Mouse (Mus musculus) stomach, embryonic 15.5 days (tissue): ENCODE results near the gene Olfr652. TPM values are rescaled to one million over a fixed set of nuclear protein-coding genes. Genes with fewer than 3 reads are reported as not detected.

Experiments
- polyA plus RNA-seq: library from polyadenylated mRNA; unstranded; fragments of >200 nt; fragmentation: Nextera tagmentation; extraction: Ambion mirVana; gene quantifications from 2 replicates; pipeline ENCODE4 v1.2.1, GENCODE M21; 2015

The Olfr652 gene
- polyA plus RNA-seq, 1 experiment from 2014 or later: not detected

Other genes starting within 250 kb of the Olfr652 start
- 6.2 TPM in 2 replicates for gene Trim12a, start 245.4 kb upstream of the Olfr652 start, polyA plus RNA-seq
- 0.06 TPM in 1 of 2 replicates, not detected in the other for gene Trim34b, start 231.4 kb upstream of the Olfr652 start, polyA plus RNA-seq
- 2.4 and 2.5 TPM in 2 replicates for gene Trim12c, start 207.5 kb upstream of the Olfr652 start, polyA plus RNA-seq
- 0.19 and 0.33 TPM in 2 replicates for gene Trim30b, start 191.0 kb upstream of the Olfr652 start, polyA plus RNA-seq
- 0.35 and 0.54 TPM in 2 replicates for gene Trim30c, start 160.1 kb upstream of the Olfr652 start, polyA plus RNA-seq
- 1.8 and 2.2 TPM in 2 replicates for gene Trim30a, start 95.7 kb upstream of the Olfr652 start, polyA plus RNA-seq
- 0.64 and 0.74 TPM in 2 replicates for gene Trim30d, start 53.1 kb upstream of the Olfr652 start, polyA plus RNA-seq
- gene Olfr651, start 10.8 kb upstream of the Olfr652 start, polyA plus RNA-seq: not detected in 2 replicates
- not detected in 2 replicates for gene Olfr653, start 16.4 kb downstream of the Olfr652 start, polyA plus RNA-seq
- gene Olfr654, start 26.1 kb downstream of the Olfr652 start, polyA plus RNA-seq: not detected in 2 replicates
- not detected in 2 replicates for gene Olfr655, start 40.9 kb downstream of the Olfr652 start, polyA plus RNA-seq
- gene Olfr656, start 53.1 kb downstream of the Olfr652 start, polyA plus RNA-seq: not detected in 2 replicates
- not detected in 2 replicates for gene Olfr657, start 63.9 kb downstream of the Olfr652 start, polyA plus RNA-seq
- not detected in 2 replicates for gene Olfr658, start 86.4 kb downstream of the Olfr652 start, polyA plus RNA-seq
- not detected in 2 replicates for gene Olfr659, start 105.9 kb downstream of the Olfr652 start, polyA plus RNA-seq
- not detected in 2 replicates for gene Olfr661, start 125.6 kb downstream of the Olfr652 start, polyA plus RNA-seq
- not detected in 2 replicates for gene Usp17le, start 216.6 kb downstream of the Olfr652 start, polyA plus RNA-seq